Comparison of ENCODE assay signal across 9 mouse cellular contexts in the genomic region with DNA sequence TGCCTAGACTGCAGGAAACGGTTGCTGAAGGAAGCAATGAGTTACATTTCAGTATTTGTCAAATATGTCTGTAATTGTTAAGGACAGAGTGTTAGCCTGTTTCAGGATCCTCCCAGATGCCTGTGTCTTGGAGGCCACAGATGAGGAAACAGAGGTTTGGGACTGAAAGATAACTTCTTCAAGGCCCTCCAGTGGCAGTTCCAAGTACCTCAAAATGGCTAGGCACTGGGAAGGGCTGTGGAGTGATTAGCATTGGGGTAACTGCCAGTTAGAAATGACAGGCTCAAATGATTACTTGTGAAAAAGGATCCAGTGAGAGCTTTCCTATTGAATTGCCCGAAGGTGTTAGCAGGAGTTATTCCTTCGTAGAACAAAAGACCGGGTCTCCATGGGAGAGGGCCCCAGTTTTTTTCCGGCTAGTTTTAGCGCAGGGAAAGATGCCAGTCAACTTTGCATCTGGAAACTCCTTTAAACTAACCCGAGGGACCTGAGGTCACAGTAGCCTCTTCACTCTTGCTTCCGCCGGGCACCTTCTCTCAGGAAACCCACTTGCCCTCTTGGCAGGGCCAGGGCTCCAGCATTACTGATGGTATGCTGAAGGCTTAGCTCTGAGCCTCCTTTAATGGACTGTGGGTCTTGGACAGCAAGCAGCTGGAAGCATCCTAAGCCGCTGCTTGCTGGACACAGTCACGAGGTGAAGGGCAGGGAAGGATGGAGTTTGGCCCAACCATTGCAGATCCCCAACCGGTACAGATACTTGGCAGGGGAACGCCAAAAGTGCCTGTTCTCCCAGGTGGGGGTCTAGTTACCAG. TPM values are rescaled to one million over a fixed set of nuclear protein-coding genes. Genes with fewer than 3 reads are reported as not detected.
A peak's percentile ranks its signal among the peaks of the same experiment; 100 is the strongest.
DNase-seq lines count a peak whose midpoint lies in the region; ATAC-seq and TF ChIP-seq lines count a peak whose summit lies in the region.
"Had no signal": no experiment of that assay in that cellular context is flagged by ENCODE, and none has a peak within 500 bp of the region (broad histone marks: within the 10 kb centered on the region; RNA-seq: fewer than 3 reads in every experiment).

No protein-coding gene starts in this region.

- H3K27me3 ChIP-seq in kidney, adult 2 months (replicated peaks; ENCODE audit: control insufficient read depth, insufficient read depth, low read length), result no peaks in the 10 kb centered on the region
- no peaks in the 10 kb centered on the region for H3K27me3 ChIP-seq in kidney, embryonic 14.5 days (ENCODE audit: control insufficient read depth, insufficient read depth, low read length)
- H3K27me3 ChIP-seq in hindbrain, embryonic 12.5 days, result no peaks in the 10 kb centered on the region
- peaks cover 11% of the 10 kb centered on the region; the same call in 1 of the 2 replicates for H3K27me3 ChIP-seq in midbrain, embryonic 12.5 days

- no peak for ATAC-seq in kidney, embryonic 14.5 days (ENCODE audit: low FRiP score, low TSS enrichment)
- ATAC-seq in hindbrain, embryonic 12.5 days (ENCODE audit: low FRiP score), result no peak
- ATAC-seq in midbrain, embryonic 12.5 days (ENCODE audit: low FRiP score, low read depth), result no peak

- H3K4me2 ChIP-seq in kidney, embryonic 14.5 days (replicated peaks; ENCODE audit: low read depth, low read length), result no peak overlapping the region; the same call in 1 of the 2 replicates
- H3K4me2 ChIP-seq in hindbrain, embryonic 12.5 days (replicated peaks), result peak overlapping the region; percentile 80; the same call in 1 of the 2 replicates
- peak overlapping the region; percentile 77; the same call in 1 of the 2 replicates for H3K4me2 ChIP-seq in midbrain, embryonic 12.5 days (replicated peaks)

- peak; percentile 12 for DNase-seq in kidney, adult 2 months
- DNase-seq in c-Kit-positive CD71-positive TER-119-negative erythroid progenitor cells, embryonic 14.5 days (ENCODE audit: low read depth), result peak; percentile 50
- DNase-seq in ovary, postnatal 10 days (ENCODE audit: low spot score), result no peak
- DNase-seq in ovary, postnatal 14 days (ENCODE audit: low spot score), result no peak
- no peak for DNase-seq in right cerebral cortex, postnatal 14 days

- no peaks in the 10 kb centered on the region for H3K9me3 ChIP-seq in kidney, embryonic 14.5 days (ENCODE audit: control insufficient read depth, low read length)
- H3K9me3 ChIP-seq in hindbrain, embryonic 12.5 days (replicated peaks), result no peaks in the 10 kb centered on the region
- no peaks in the 10 kb centered on the region for H3K9me3 ChIP-seq in midbrain, embryonic 12.5 days

- 71% methylated on average over 13 of the region's 13 CpGs for WGBS in kidney, adult 2 months
- 70% methylated on average over 13 of the region's 13 CpGs for WGBS in kidney, embryonic 14.5 days
- WGBS in hindbrain, embryonic 12.5 days, result 69% methylated on average over 13 of the region's 13 CpGs
- whole genome bisulfite sequencing in midbrain, embryonic 12.5 days, result 63% methylated on average over 13 of the region's 13 CpGs

- peaks cover 9% of the 10 kb centered on the region for H3K4me1 ChIP-seq in kidney, adult 2 months (ENCODE audit: control insufficient read depth, insufficient read depth, low read length)
- peaks cover 18% of the 10 kb centered on the region for H3K4me1 ChIP-seq in kidney, embryonic 14.5 days (ENCODE audit: control insufficient read depth, insufficient read depth, low read length)
- peaks cover 26% of the 10 kb centered on the region for H3K4me1 ChIP-seq in hindbrain, embryonic 12.5 days
- peaks cover 33% of the 10 kb centered on the region for H3K4me1 ChIP-seq in midbrain, embryonic 12.5 days

- no peak overlapping the region for H3K9ac ChIP-seq in kidney, embryonic 14.5 days (ENCODE audit: low read depth, low read length)
- no peak overlapping the region for H3K9ac ChIP-seq in hindbrain, embryonic 12.5 days
- no peak overlapping the region for H3K9ac ChIP-seq in midbrain, embryonic 12.5 days (replicated peaks)

- no peak overlapping the region for H3K4me3 ChIP-seq in kidney, adult 2 months (ENCODE audit: insufficient read depth, low read depth, low read length)
- H3K4me3 ChIP-seq in kidney, embryonic 14.5 days (ENCODE audit: low read length), result no peak overlapping the region
- no peak overlapping the region for H3K4me3 ChIP-seq in hindbrain, embryonic 12.5 days
- H3K4me3 ChIP-seq in midbrain, embryonic 12.5 days, result no peak overlapping the region
- H3K4me3 ChIP-seq: myocyte had no signal

- no peak overlapping the region for H3K27ac ChIP-seq in kidney, adult 2 months (ENCODE audit: insufficient read depth, low read depth, low read length)
- H3K27ac ChIP-seq in kidney, embryonic 14.5 days (ENCODE audit: low read depth, low read length), result no peak overlapping the region
- 0 out of 2 replicates have a peak overlapping the region, but pooled peaks have one; percentile 99 for H3K27ac ChIP-seq in hindbrain, embryonic 12.5 days
- H3K27ac ChIP-seq in midbrain, embryonic 12.5 days (replicated peaks), result no peak overlapping the region

- peaks cover 4% of the 10 kb centered on the region; the same call in 1 of the 2 replicates for H3K36me3 ChIP-seq in kidney, adult 2 months (ENCODE audit: control insufficient read depth, insufficient read depth, low read length)
- peaks cover 8% of the 10 kb centered on the region; the same call in 1 of the 2 replicates for H3K36me3 ChIP-seq in kidney, embryonic 14.5 days (ENCODE audit: control insufficient read depth, insufficient read depth, low read length)
- H3K36me3 ChIP-seq in hindbrain, embryonic 12.5 days, result 0 out of 2 replicates have a peak, but pooled peaks cover 5% of the 10 kb centered on the region
- H3K36me3 ChIP-seq in midbrain, embryonic 12.5 days, result 0 out of 2 replicates have a peak, but pooled peaks cover 8% of the 10 kb centered on the region

- no peak for TF ChIP-seq POLR2A in kidney, adult 2 months (IDR thresholded peaks at IDR 0.05; ENCODE audit: low read depth, low read length)

- no peak for TF ChIP-seq CTCF in kidney, adult 2 months (conservative IDR thresholded peaks at IDR 0.05; ENCODE audit: insufficient read depth, insufficient read length, low read depth, low read length)

RNA-seq across cellular contexts. Expression of gene Nsd1, which starts 0.5 kb away (rescaled TPM):
- 17.6 and 19.6 TPM in 2 replicates for polyA plus RNA-seq in kidney, adult 2 months (2012; rRNA removed)
- polyA plus RNA-seq in kidney, embryonic 14.5 days (2014; fragmentation: Nextera tagmentation; extraction: Ambion mirVana), result 71.2 and 93.6 TPM in 2 replicates
- 78.7 and 81.6 TPM in 2 replicates for polyA plus RNA-seq in hindbrain, embryonic 12.5 days (2016; fragmentation: Nextera tagmentation; extraction: Ambion mirVana)
- 81.7 and 83.6 TPM in 2 replicates for polyA plus RNA-seq in midbrain, embryonic 12.5 days (2016; fragmentation: Nextera tagmentation; extraction: Ambion mirVana)

RNA-seq across cellular contexts. Expression of gene Fgfr4, which starts 56.6 kb away (rescaled TPM):
- polyA plus RNA-seq in kidney, adult 2 months (2012; rRNA removed), result 35.3 and 43.5 TPM in 2 replicates
- polyA plus RNA-seq in kidney, embryonic 14.5 days (2014; fragmentation: Nextera tagmentation; extraction: Ambion mirVana), result 9.9 and 14.9 TPM in 2 replicates
- 2.7 and 2.9 TPM in 2 replicates for polyA plus RNA-seq in hindbrain, embryonic 12.5 days (2016; fragmentation: Nextera tagmentation; extraction: Ambion mirVana)
- polyA plus RNA-seq in midbrain, embryonic 12.5 days (2016; fragmentation: Nextera tagmentation; extraction: Ambion mirVana), result 0.37 and 0.70 TPM in 2 replicates

Comparison
In these comparisons a context has a peak if more than half of its experiments do, and no peak if none do; other contexts are left out.
1. DNase-seq: peak in kidney, adult 2 months (single experiment) and c-Kit-positive CD71-positive TER-119-negative erythroid progenitor cells, embryonic 14.5 days (single experiment); none in ovary, postnatal 10 days (single experiment), ovary, postnatal 14 days (single experiment) and right cerebral cortex, postnatal 14 days (single experiment).